Mouse (Mus musculus) intestine, postnatal 0 days (tissue): ENCODE data around the gene Depdc1b. TPM values are rescaled to one million over a fixed set of nuclear protein-coding genes. Genes with fewer than 3 reads are reported as not detected.

Source experiments
- ATAC-seq: fragments of 200-750 bp; cut with Nextera tagmentation; 2 replicates; pipeline ENCODE4 v1.8.0; 2017; ENCODE audit warnings: mild to moderate bottlenecking, moderate TSS enrichment, moderate library complexity
- H3K27ac ChIP-seq: fragments of 300-500 bp; sonication (generic); 2 replicates; pipeline ENCODE4 v1.5.1; 2014; ENCODE audit warnings: mild to moderate bottlenecking, low read depth, low read length, moderate library complexity
- H3K27me3 ChIP-seq: fragments of 300-500 bp; sonication (generic); replicated peaks from 2 replicates; pipeline ENCODE4 v1.6.1; 2014; ENCODE audit warnings: low read length, mixed read lengths; ENCODE audit not compliant: control insufficient read depth, insufficient read depth
- H3K36me3 ChIP-seq: fragments of 300-500 bp; sonication (generic); 2 replicates; pipeline ENCODE4 v1.6.1; 2014; ENCODE audit warnings: mild to moderate bottlenecking, moderate library complexity; ENCODE audit not compliant: control insufficient read depth, insufficient read depth
- H3K4me1 ChIP-seq: fragments of 300-500 bp; sonication (generic); replicated peaks from 2 replicates; pipeline ENCODE4 v1.6.1; 2014; ENCODE audit warnings: antibody characterized with exemption, low read length, mixed read lengths; ENCODE audit not compliant: control insufficient read depth, insufficient read depth
- H3K4me2 ChIP-seq: fragments of 300-500 bp; sonication (generic); replicated peaks from 2 replicates; pipeline ENCODE4 v1.6.1; 2014; ENCODE audit warnings: low read depth, mild to moderate bottlenecking, moderate library complexity
- H3K4me3 ChIP-seq: fragments of 300-500 bp; sonication (generic); 2 replicates; pipeline ENCODE4 v1.5.1; 2014; ENCODE audit warnings: low read depth, low read length
- H3K9ac ChIP-seq: fragments of 300-500 bp; sonication (generic); 2 replicates; pipeline ENCODE4 v1.6.1; 2014; ENCODE audit warnings: mild to moderate bottlenecking, low read depth, low read length
- H3K9me3 ChIP-seq: fragments of 300-500 bp; sonication (generic); 2 replicates; pipeline ENCODE4 v1.6.1; 2016; ENCODE audit warnings: mixed run types; ENCODE audit not compliant: control insufficient read depth
- CTCF ChIP-seq: sonication (generic); IDR thresholded peaks from 2 replicates; pipeline ENCODE4 v1.5.1; 2016; ENCODE audit warnings: low read depth, mild to moderate bottlenecking, control low read depth, antibody characterized with exemption, moderate library complexity
- WGBS: fragments of 180-500 bp; shearing (Covaris S2); extraction: QIAGEN DNeasy Blood & Tissue Kit; methylation state at CpG from one replicate; pipeline ENCODE4 v1.1.7; 2014; 5-methylcytosine and 5-hydroxymethylcytosine counted together
- polyA plus RNA-seq: library from polyadenylated mRNA; unstranded; fragments of >200 nt; fragmentation: Nextera tagmentation; extraction: Ambion mirVana; gene quantifications from 2 replicates; pipeline ENCODE4 v1.2.1, GENCODE M21; 2015

Depdc1b gene
- polyA plus RNA-seq, 1 experiment from 2014 or later, result 1.3 TPM

- Histone ChIP-seq H3K4me2 (no peak overlapping the region), H3K27me3 (no peaks in the 10 kb centered on the region), H3K36me3 (no peaks in the 10 kb centered on the region), H3K4me3 (no peak overlapping the region), H3K4me1 (no peaks in the 10 kb centered on the region), H3K9me3 (no peaks in the 10 kb centered on the region), H3K27ac (no peak overlapping the region), H3K9ac (no peak overlapping the region)
- no peak for TF ChIP-seq CTCF
- no peak for ATAC-seq
These were observed 119.6 kb downstream of the Depdc1b start for GRCm38 (mm10) chr13:108435687-108436086.

GRCm38 (mm10) chr13:108437424-108437823, 121.3 kb downstream of the Depdc1b start:
- no peak overlapping the region for H3K4me2 ChIP-seq
- H3K27me3 ChIP-seq, result no peaks in the 10 kb centered on the region
- no peaks in the 10 kb centered on the region for H3K36me3 ChIP-seq
- ATAC-seq, result no peak
- H3K9me3 ChIP-seq, result no peaks in the 10 kb centered on the region
- no peak for TF ChIP-seq CTCF
- H3K9ac ChIP-seq, result no peak overlapping the region
- H3K4me1 ChIP-seq, result no peaks in the 10 kb centered on the region
- H3K4me3 ChIP-seq, result no peak overlapping the region
- no peak overlapping the region for H3K27ac ChIP-seq
- 90% methylated on average over 2 of the region's 2 CpGs for WGBS

- H3K27ac ChIP-seq, result no peak overlapping the region
- H3K4me3 ChIP-seq, result no peak overlapping the region
- no peak for TF ChIP-seq CTCF
- no peaks in the 10 kb centered on the region for H3K9me3 ChIP-seq
- ATAC-seq, result peak; percentile 60
- H3K4me1 ChIP-seq, result no peaks in the 10 kb centered on the region
- no peak overlapping the region for H3K4me2 ChIP-seq
- WGBS, result 48% methylated on average over 1 of the region's 1 CpGs
- no peaks in the 10 kb centered on the region for H3K36me3 ChIP-seq
- H3K27me3 ChIP-seq, result no peaks in the 10 kb centered on the region
- no peak overlapping the region for H3K9ac ChIP-seq
These were observed 122.9 kb downstream of the Depdc1b start for GRCm38 (mm10) chr13:108439012-108439411.

- 0 out of 2 replicates have a peak, but pooled peaks cover 7% of the 10 kb centered on the region for H3K4me1 ChIP-seq
- no peak overlapping the region for H3K4me3 ChIP-seq
- no peak overlapping the region for H3K27ac ChIP-seq
- H3K9me3 ChIP-seq, result no peaks in the 10 kb centered on the region
- H3K4me2 ChIP-seq, result no peak overlapping the region
- H3K27me3 ChIP-seq, result no peaks in the 10 kb centered on the region
- peak; percentile 46; the same call in 1 of the 2 replicates for ATAC-seq
- no peaks in the 10 kb centered on the region for H3K36me3 ChIP-seq
- no peak overlapping the region for H3K9ac ChIP-seq
- 29% methylated on average over 11 of the region's 11 CpGs for WGBS
- no peak for TF ChIP-seq CTCF
These were observed 132.3 kb downstream of the Depdc1b start for GRCm38 (mm10) chr13:108448348-108448931.

GRCm38 (mm10) chr13:108449116-108450097, 133.3 kb downstream of the Depdc1b start, which contains the start of gene Pde4d:
Gene Pde4d (plus strand): TSS chr13:108449948.
- Histone ChIP-seq H3K27ac (peak within 1 kb of the TSS; percentile 73), H3K36me3 (no peaks in the 10 kb centered on the region), H3K4me3 (no peak within 1 kb of the TSS), H3K9me3 (no peaks in the 10 kb centered on the region), H3K9ac (no peak within 1 kb of the TSS), H3K4me2 (peak within 1 kb of the TSS; percentile 30), H3K4me1 (0 out of 2 replicates have a peak, but pooled peaks cover 7% of the 10 kb centered on the region), H3K27me3 (no peaks in the 10 kb centered on the region)
- ATAC-seq, result no peak
- WGBS, result 18% methylated on average over 10 of the region's 10 CpGs
- no peak for TF ChIP-seq CTCF

GRCm38 (mm10) chr13:108451122-108451521, 135.0 kb downstream of the Depdc1b start:
- no peak overlapping the region for H3K4me2 ChIP-seq
- 0 out of 2 replicates have a peak, but pooled peaks cover 7% of the 10 kb centered on the region for H3K4me1 ChIP-seq
- H3K36me3 ChIP-seq, result no peaks in the 10 kb centered on the region
- ATAC-seq, result no peak
- 65% methylated on average over 2 of the region's 2 CpGs for WGBS
- H3K4me3 ChIP-seq, result no peak overlapping the region
- TF ChIP-seq CTCF, result no peak
- no peaks in the 10 kb centered on the region for H3K27me3 ChIP-seq
- no peak overlapping the region for H3K27ac ChIP-seq
- H3K9ac ChIP-seq, result no peak overlapping the region
- H3K9me3 ChIP-seq, result no peaks in the 10 kb centered on the region
